Mouse (Mus musculus) cerebellum, adult 9-10 months (tissue): ENCODE data around the gene Gmfg.

ENCODE experiments used
- DNase-seq: peaks from one replicate; pipeline ENCODE4 v3.0.0; 2022

Gene Gmfg

GRCm38 (mm10) chr7:28436932-28437570 lies at the start of gene Gmfg:
Gene Gmfg, plus strand, starts transcription at chr7:28437447.
- peak; percentile 84 for DNase-seq

- DNase-seq: no peak
Measured at GRCm38 (mm10) chr7:28390331-28390730, 46.9 kb upstream of the Gmfg start.

GRCm38 (mm10) chr7:28392429-28393271 lies 44.6 kb upstream of the Gmfg start, which contains the start of the genes Med29 and Paf1:
Gene Med29, minus strand, starts transcription at chr7:28392708.
Gene Paf1, plus strand, starts transcription at chr7:28392951.
- DNase-seq: peak; percentile 99

- DNase-seq: no peak
Measured at GRCm38 (mm10) chr7:28393272-28393951, 43.8 kb upstream of the Gmfg start.

- DNase-seq: no peak
Measured at GRCm38 (mm10) chr7:28395425-28395824, 41.8 kb upstream of the Gmfg start.

GRCm38 (mm10) chr7:28398000-28398399 lies 39.2 kb upstream of the Gmfg start:
- DNase-seq: no peak

GRCm38 (mm10) chr7:28398696-28399340 lies 38.4 kb upstream of the Gmfg start:
- no peak for DNase-seq

GRCm38 (mm10) chr7:28401030-28401429 lies 36.2 kb upstream of the Gmfg start:
- DNase-seq: no peak

GRCm38 (mm10) chr7:28401942-28402341 lies 35.3 kb upstream of the Gmfg start:
- DNase-seq: no peak

- DNase-seq: no peak
Measured at GRCm38 (mm10) chr7:28410841-28411475, 26.3 kb upstream of the Gmfg start.

- DNase-seq: no peak
Measured at GRCm38 (mm10) chr7:28412826-28413225, 24.4 kb upstream of the Gmfg start.

GRCm38 (mm10) chr7:28417368-28417767 lies 19.9 kb upstream of the Gmfg start:
- no peak for DNase-seq

- no peak for DNase-seq
Measured at GRCm38 (mm10) chr7:28418096-28418670, 19.1 kb upstream of the Gmfg start.

- no peak for DNase-seq
Measured at GRCm38 (mm10) chr7:28419416-28419815, 17.8 kb upstream of the Gmfg start.

- DNase-seq: no peak
Measured at GRCm38 (mm10) chr7:28423018-28423417, 14.2 kb upstream of the Gmfg start.

- no peak for DNase-seq
Measured at GRCm38 (mm10) chr7:28427738-28428137, 9.5 kb upstream of the Gmfg start.

GRCm38 (mm10) chr7:28430512-28430911 lies 6.7 kb upstream of the Gmfg start:
- no peak for DNase-seq

GRCm38 (mm10) chr7:28432252-28432651 lies 5.0 kb upstream of the Gmfg start:
- DNase-seq: no peak

- DNase-seq: peak; percentile 66
Measured at GRCm38 (mm10) chr7:28435660-28436259, 1.5 kb upstream of the Gmfg start.

GRCm38 (mm10) chr7:28436271-28436904 lies 859 bp upstream of the Gmfg start:
- DNase-seq: peak; percentile 100

GRCm38 (mm10) chr7:28437964-28438363 lies 717 bp downstream of the Gmfg start:
- DNase-seq: no peak
